Mouse (Mus musculus) MEL (cell line): ENCODE measurements around the gene Adamts4. TPM values are rescaled to one million over a fixed set of nuclear protein-coding genes. Genes with fewer than 3 reads are reported as not detected.
A peak's percentile ranks its signal among the peaks of the same experiment; 100 is the strongest.

Experiments
- DNase-seq: peaks from one replicate; pipeline ENCODE4 v3.0.0; 2011; ENCODE audit warnings: low read depth, low spot score
- H3K27ac ChIP-seq: 2 replicates; pipeline ENCODE4 v1.5.1; 2012; ENCODE audit warnings: low read depth, mild to moderate bottlenecking, control low read depth, low read length, moderate library complexity; ENCODE audit not compliant: control insufficient read depth
- H3K27me3 ChIP-seq, 2 experiments: fragments of 150-350 bp in 1 of 2; sonication (generic) in 1 of 2; 2 replicates each; pipeline ENCODE4 v1.6.1; 2012; ENCODE audit warnings: low read length in 2 of 2, mild to moderate bottlenecking in 2 of 2, improper control_type of control experiment in 1 of 2, moderate library complexity in 1 of 2; ENCODE audit not compliant: insufficient read depth in 2 of 2, control insufficient read depth in 1 of 2
- H3K36me3 ChIP-seq, 2 experiments: 2 replicates each; pipeline ENCODE4 v1.6.1; 2012 to 2014; ENCODE audit warnings: low read length in 2 of 2, improper control_type of control experiment in 1 of 2, inconsistent platforms in 1 of 2, mild to moderate bottlenecking in 1 of 2; ENCODE audit not compliant: insufficient read depth in 2 of 2, control insufficient read depth in 1 of 2
- H3K4me1 ChIP-seq, 2 experiments: fragments of 150-350 bp in 1 of 2; sonication (generic) in 1 of 2; 2 replicates each; pipeline ENCODE4 v1.6.1; 2012; ENCODE audit warnings: low read length in 2 of 2, improper control_type of control experiment in 1 of 2, mild to moderate bottlenecking in 1 of 2; ENCODE audit not compliant: insufficient read depth in 2 of 2, control insufficient read depth in 1 of 2
- H3K4me3 ChIP-seq, 2 experiments: fragments of 150-350 bp in 1 of 2; sonication (generic) in 1 of 2; 2 replicates each; pipeline ENCODE4 v1.5.1; 2012; ENCODE audit warnings: low read depth in 2 of 2, low read length in 2 of 2, mild to moderate bottlenecking in 2 of 2, moderate library complexity in 2 of 2, control low read depth in 1 of 2, improper control_type of control experiment in 1 of 2; ENCODE audit not compliant: control insufficient read depth in 1 of 2, insufficient read depth in 1 of 2
- H3K79me2 ChIP-seq: 2 replicates; pipeline ENCODE4 v1.6.1; 2012; ENCODE audit warnings: mild to moderate bottlenecking, low read length, moderate library complexity; ENCODE audit not compliant: control insufficient read depth, poor library complexity, insufficient read depth
- H3K9ac ChIP-seq: 2 replicates; pipeline ENCODE4 v1.6.1; 2012; ENCODE audit warnings: low read depth, mild to moderate bottlenecking, control low read depth, low read length, moderate library complexity; ENCODE audit not compliant: control insufficient read depth, poor library complexity, severe bottlenecking
- H3K9me3 ChIP-seq: fragments of 150-350 bp; sonication (generic); replicated peaks from 2 replicates; pipeline ENCODE4 v1.6.1; 2012; ENCODE audit warnings: mild to moderate bottlenecking, low read length, improper control_type of control experiment, moderate library complexity; ENCODE audit not compliant: insufficient read depth
- BHLHE40 ChIP-seq: IDR thresholded peaks from 2 replicates; pipeline ENCODE4 v1.6.1; 2012; ENCODE audit warnings: low read depth, mild to moderate bottlenecking, inconsistent platforms, low read length, improper control_type of control experiment, borderline replicate concordance
- CHD2 ChIP-seq: IDR thresholded peaks from 2 replicates; pipeline ENCODE4 v1.6.1; 2011; ENCODE audit warnings: low read length, improper control_type of control experiment
- ELF1 ChIP-seq: IDR thresholded peaks from 2 replicates; pipeline ENCODE4 v1.6.1; 2014; ENCODE audit warnings: low read depth, mild to moderate bottlenecking, inconsistent platforms, low read length, improper control_type of control experiment, moderate library complexity
- EP300 ChIP-seq, 2 experiments: IDR thresholded peaks; 2 replicates each; pipeline ENCODE4 v1.6.1; 2011; ENCODE audit warnings: improper control_type of control experiment in 2 of 2, low read length in 2 of 2, low read depth in 1 of 2, mild to moderate bottlenecking in 1 of 2
- ETS1 ChIP-seq: IDR thresholded peaks from 2 replicates; pipeline ENCODE4 v1.6.1; 2012; ENCODE audit warnings: low read depth, mild to moderate bottlenecking, inconsistent platforms, low read length, improper control_type of control experiment, moderate library complexity
- GATA1 ChIP-seq: IDR thresholded peaks from 2 replicates; pipeline ENCODE4 v1.6.1; 2011; ENCODE audit warnings: low read depth, low read length, improper control_type of control experiment
- HCFC1 ChIP-seq: IDR thresholded peaks from 2 replicates; pipeline ENCODE4 v1.6.1; 2012; ENCODE audit warnings: low read depth, mild to moderate bottlenecking, inconsistent platforms, low read length, improper control_type of control experiment, moderate library complexity
- JUND ChIP-seq: IDR thresholded peaks from 2 replicates; pipeline ENCODE4 v1.6.1; 2011; ENCODE audit warnings: low read depth, mild to moderate bottlenecking, improper control_type of control experiment, low read length
- KAT2A ChIP-seq: conservative IDR thresholded peaks from 2 replicates; pipeline ENCODE4 v1.6.1; 2012; ENCODE audit warnings: low read depth, low read length, improper control_type of control experiment, inconsistent platforms
- MAFK ChIP-seq: IDR thresholded peaks from 2 replicates; pipeline ENCODE4 v1.6.1; 2011; ENCODE audit warnings: low read depth, mild to moderate bottlenecking, low read length, improper control_type of control experiment, borderline replicate concordance
- MAX ChIP-seq: IDR thresholded peaks from 2 replicates; pipeline ENCODE4 v1.6.1; 2011; ENCODE audit warnings: low read length, improper control_type of control experiment
- MAZ ChIP-seq: IDR thresholded peaks from 2 replicates; pipeline ENCODE4 v1.6.1; 2012; ENCODE audit warnings: low read depth, mild to moderate bottlenecking, inconsistent platforms, low read length, improper control_type of control experiment
- MXI1 ChIP-seq: IDR thresholded peaks from 2 replicates; pipeline ENCODE4 v1.6.1; 2011; ENCODE audit warnings: mild to moderate bottlenecking, low read depth, low read length, improper control_type of control experiment
- MYB ChIP-seq: IDR thresholded peaks from 2 replicates; pipeline ENCODE4 v1.6.1; 2011; ENCODE audit warnings: mild to moderate bottlenecking, low read depth, low read length, improper control_type of control experiment
- MYC ChIP-seq: IDR thresholded peaks from 2 replicates; pipeline ENCODE4 v1.6.1; 2011; ENCODE audit warnings: low read depth, mild to moderate bottlenecking, low read length, improper control_type of control experiment, moderate library complexity
- NELFE ChIP-seq: IDR thresholded peaks from 2 replicates; pipeline ENCODE4 v1.6.1; 2011; ENCODE audit warnings: low read depth, low read length, improper control_type of control experiment
- NRF1 ChIP-seq: IDR thresholded peaks from 2 replicates; pipeline ENCODE4 v1.6.1; 2014; ENCODE audit warnings: low read depth, mild to moderate bottlenecking, inconsistent platforms, low read length, improper control_type of control experiment, moderate library complexity; ENCODE audit not compliant: poor library complexity, insufficient read depth, severe bottlenecking
- POLR2A ChIP-seq, 2 experiments: IDR thresholded peaks; 2 replicates each; pipeline ENCODE4 v1.6.1; 2011 to 2012; ENCODE audit warnings: low read length in 2 of 2, mild to moderate bottlenecking in 2 of 2, control low read depth in 1 of 2, improper control_type of control experiment in 1 of 2, low read depth in 1 of 2, moderate library complexity in 1 of 2; ENCODE audit not compliant: control insufficient read depth in 1 of 2, insufficient read depth in 1 of 2, poor library complexity in 1 of 2
- POLR2AphosphoS2 ChIP-seq: IDR thresholded peaks from 2 replicates; pipeline ENCODE4 v1.6.1; 2011; ENCODE audit warnings: low read length, improper control_type of control experiment
- RAD21 ChIP-seq: IDR thresholded peaks from 2 replicates; pipeline ENCODE4 v1.6.1; 2011; ENCODE audit warnings: mild to moderate bottlenecking, low read depth, low read length, improper control_type of control experiment
- RCOR1 ChIP-seq: IDR thresholded peaks from 2 replicates; pipeline ENCODE4 v1.6.1; 2012; ENCODE audit warnings: low read depth, mild to moderate bottlenecking, inconsistent platforms, low read length, improper control_type of control experiment
- SIN3A ChIP-seq: IDR thresholded peaks from 2 replicates; pipeline ENCODE4 v1.6.1; 2012; ENCODE audit warnings: low read length, improper control_type of control experiment, inconsistent platforms
- TAL1 ChIP-seq: IDR thresholded peaks from 2 replicates; pipeline ENCODE4 v1.6.1; 2012; ENCODE audit warnings: mild to moderate bottlenecking, inconsistent platforms, low read length, moderate library complexity, mixed read lengths
- TBP ChIP-seq: IDR thresholded peaks from 2 replicates; pipeline ENCODE4 v1.8.0; 2011; ENCODE audit warnings: low read depth, low read length, improper control_type of control experiment
- TCF12 ChIP-seq: IDR thresholded peaks from 2 replicates; pipeline ENCODE4 v1.6.1; 2014; ENCODE audit warnings: low read depth, mild to moderate bottlenecking, inconsistent platforms, low read length, improper control_type of control experiment, moderate library complexity
- USF1 ChIP-seq: IDR thresholded peaks from 2 replicates; pipeline ENCODE4 v1.6.1; 2014; ENCODE audit warnings: low read depth, mild to moderate bottlenecking, inconsistent platforms, low read length, improper control_type of control experiment, moderate library complexity
- USF2 ChIP-seq, 2 experiments: IDR thresholded peaks; 2 replicates each; pipeline ENCODE4 v1.6.1; 2011 to 2012; ENCODE audit warnings: improper control_type of control experiment in 2 of 2, low read length in 2 of 2, borderline replicate concordance in 1 of 2, inconsistent platforms in 1 of 2, low read depth in 1 of 2, mild to moderate bottlenecking in 1 of 2; ENCODE audit not compliant: insufficient read depth in 1 of 2
- ZC3H11A ChIP-seq: IDR thresholded peaks from 2 replicates; pipeline ENCODE4 v1.6.1; 2012; ENCODE audit warnings: low read depth, mild to moderate bottlenecking, inconsistent platforms, low read length, improper control_type of control experiment
- ZKSCAN1 ChIP-seq: IDR thresholded peaks from 2 replicates; pipeline ENCODE4 v1.6.1; 2012; ENCODE audit warnings: low read depth, mild to moderate bottlenecking, inconsistent platforms, low read length, improper control_type of control experiment, moderate library complexity
- ZMIZ1 ChIP-seq: IDR thresholded peaks from 2 replicates; pipeline ENCODE4 v1.6.1; 2012; ENCODE audit warnings: low read depth, mild to moderate bottlenecking, inconsistent platforms, low read length, improper control_type of control experiment, moderate library complexity
- ZNF384 ChIP-seq: IDR thresholded peaks from 2 replicates; pipeline ENCODE4 v1.6.1; 2012; ENCODE audit warnings: low read depth, mild to moderate bottlenecking, inconsistent platforms, low read length, improper control_type of control experiment
- polyA plus RNA-seq, 2 experiments: library from polyadenylated mRNA; stranded (reverse) in 1 of 2; unstranded in 1 of 2; fragments of >175 nt in 1 of 2; fragments of >200 nt in 1 of 2; gene quantifications; 2 replicates each; pipeline versions ENCODE4 v1.2.1 to v1.2.4; 2012; ENCODE audit warnings: low replicate concordance in 2 of 2, low read depth in 1 of 2; ENCODE audit not compliant: insufficient read length in 2 of 2, insufficient read depth in 1 of 2, missing spikeins in 1 of 2
- total RNA-seq: library from RNA; depleted of rRNA; stranded (reverse); fragments of 300-350 nt; gene quantifications from 2 replicates; pipeline ENCODE4 v1.2.3, GENCODE M21; 2012

Adamts4 gene
- total and polyA plus RNA-seq, 3 experiments, result 0.03 TPM; not detected in 2

- Histone ChIP-seq H3K36me3 (peaks cover 1 to 10% of the 10 kb centered on the region in 2 experiments), H3K9me3 (no peaks in the 10 kb centered on the region), H3K4me3 (peak within 1 kb of the TSS; percentile 62 to 80), H3K79me2 (peaks cover 4% of the 10 kb centered on the region; the same call in 1 of the 2 replicates), H3K4me1 (peaks cover 0 to 10% of the 10 kb centered on the region in 2 experiments; a peak in 1 of 4 replicates), H3K27me3 (no peaks in the 10 kb centered on the region), H3K9ac (peak within 1 kb of the TSS; percentile 85), H3K27ac (peak within 1 kb of the TSS; percentile 93)
- TF ChIP-seq ETS1 (peak; percentile 94), ZC3H11A (no peak), GATA1 (peak; percentile 99), USF1 (peak; percentile 9; the same call in 1 of the 2 replicates), ZNF384 (no peak), MYC (peak; percentile 51; the same call in 1 of the 2 replicates), SIN3A (peak; percentile 98), ELF1 (peak; percentile 60), ZKSCAN1 (no peak), ZMIZ1 (no peak), JUND (no peak), POLR2AphosphoS2 (peak; percentile 80), TBP (peak; percentile 84), KAT2A (peak; percentile 73), TAL1 (peak; percentile 95), MXI1 (peak; percentile 79), HCFC1 (peak; percentile 89), TCF12 (peak; percentile 98), RAD21 (no peak), MAX (peak; percentile 74), MAFK (no peak; the same call in 1 of the 2 replicates), RCOR1 (peak; percentile 87), NELFE (peak; percentile 68), MYB (peak; percentile 79), USF2 (IDR thresholded peaks at IDR 0.05; ENCODE audit: borderline replicate concordance in 1 of 2, insufficient read depth in 1 of 2, low read depth in 1 of 2, low read length in 2 of 2) (no peak), MAZ (peak; percentile 66; the same call in 1 of the 2 replicates), NRF1 (peak; percentile 36; the same call in 1 of the 2 replicates), POLR2A (IDR thresholded peaks at IDR 0.05; ENCODE audit: control insufficient read depth in 1 of 2, insufficient read depth in 1 of 2, low read depth in 1 of 2, low read length in 2 of 2, poor library complexity in 1 of 2) (peak; percentile 29 to 82; a peak in 2 of 4 replicates), CHD2 (peak; percentile 41; the same call in 1 of the 2 replicates), EP300 (IDR thresholded peaks at IDR 0.05; ENCODE audit: low read depth in 1 of 2, low read length in 2 of 2) (peak; percentile 92 to 96), BHLHE40 (no peak; the same call in 1 of the 2 replicates)
- DNase-seq, result peak; percentile 99
Measured at GRCm38 (mm10) chr1:171280916-171281527, 30.8 kb downstream of the Adamts4 start, which contains the start of gene Ppox. TSS of gene Ppox (minus strand) at chr1:171281186.
